Mouse (Mus musculus): ENCODE measurements around the gene Slf2.
A peak's percentile ranks its signal among the peaks of the same experiment; 100 is the strongest.

The Slf2 gene

GRCm38 (mm10) chr19:45013581-45014225 lies 82.8 kb downstream of the Slf2 start:
- peak; percentile 53 for DNase-seq

GRCm38 (mm10) chr19:45014335-45014971 lies 83.5 kb downstream of the Slf2 start, which contains the start of gene Lzts2:
Lzts2 (plus strand) TSS chr19:45014414.
- peak; percentile 52 for DNase-seq

GRCm38 (mm10) chr19:45014981-45015402 lies 84.0 kb downstream of the Slf2 start:
- DNase-seq: peak; percentile 70

GRCm38 (mm10) chr19:45015518-45016281 lies 84.7 kb downstream of the Slf2 start:
- DNase-seq: peak; percentile 56

GRCm38 (mm10) chr19:45016341-45017215 lies 85.6 kb downstream of the Slf2 start:
- DNase-seq: peak; percentile 82

- peak; percentile 93 for DNase-seq
Observed at GRCm38 (mm10) chr19:45017216-45017771, 86.3 kb downstream of the Slf2 start.

- peak; percentile 93 for DNase-seq
Observed at GRCm38 (mm10) chr19:45017909-45018308, 87.0 kb downstream of the Slf2 start.

GRCm38 (mm10) chr19:45018351-45018831 lies 87.4 kb downstream of the Slf2 start:
- peak; percentile 61 for DNase-seq

- no peak for DNase-seq
Observed at GRCm38 (mm10) chr19:45020348-45020747, 89.4 kb downstream of the Slf2 start.

- no peak for DNase-seq
Observed at GRCm38 (mm10) chr19:45021362-45021761, 90.4 kb downstream of the Slf2 start.

- no peak for DNase-seq
Observed at GRCm38 (mm10) chr19:45023993-45024392, 93.0 kb downstream of the Slf2 start.

- DNase-seq: no peak
Observed at GRCm38 (mm10) chr19:45024775-45025174, 93.8 kb downstream of the Slf2 start.

GRCm38 (mm10) chr19:45025937-45026568 lies 95.1 kb downstream of the Slf2 start:
- no peak for DNase-seq

GRCm38 (mm10) chr19:45026958-45027670 lies 96.2 kb downstream of the Slf2 start:
- DNase-seq: no peak

GRCm38 (mm10) chr19:45027848-45028247 lies 96.9 kb downstream of the Slf2 start:
- DNase-seq: no peak

- DNase-seq: no peak
Observed at GRCm38 (mm10) chr19:45028746-45029145, 97.8 kb downstream of the Slf2 start.

GRCm38 (mm10) chr19:45029571-45029970 lies 98.6 kb downstream of the Slf2 start:
- DNase-seq: no peak

GRCm38 (mm10) chr19:45030111-45030510 lies 99.2 kb downstream of the Slf2 start:
- DNase-seq: peak; percentile 55

GRCm38 (mm10) chr19:45030746-45031693 lies 100.1 kb downstream of the Slf2 start:
- DNase-seq: peak; percentile 94

- peak; percentile 85 for DNase-seq
Observed at GRCm38 (mm10) chr19:45031780-45032179, 100.8 kb downstream of the Slf2 start.

Data from embryo, embryonic 11 days (tissue).